Mouse (Mus musculus) Patski (cell line): Measurements from ENCODE around the gene 1700010B08Rik. TPM values are rescaled to one million over a fixed set of nuclear protein-coding genes. Genes with fewer than 3 reads are reported as not detected.

Experiments used
- ATAC-seq: fragments of 100-300 bp; one replicate; pipeline ENCODE4 v1.8.0; 2021
- CTCF ChIA-PET: fragments of 350-600 bp; sonication (Branson Sonifier 250); formaldehyde crosslinking; loops from one replicate; lab custom pipeline; 2022; ENCODE audit warnings: inconsistent platforms; lab: Charles Lee
- POLR2A ChIA-PET: fragments of 350-600 bp; sonication (Branson Sonifier 250); formaldehyde crosslinking; loops from one replicate; lab custom pipeline; 2022; ENCODE audit warnings: antibody characterized with exemption, inconsistent platforms; lab: Charles Lee
- DNase-seq: peaks from one replicate; pipeline ENCODE4 v3.0.0-alpha.2; 2011; ENCODE audit warnings: low read depth, low spot score
- H3K27me3 ChIP-seq: fragments of 371-371 bp; one replicate; pipeline ENCODE4 v1.5.1; 2021
- CTCF ChIP-seq: fragments of 100-300 bp; IDR thresholded peaks from one replicate; pipeline ENCODE4 v1.5.1; 2021
- in situ Hi-C: fragments of 300-500 bp; cut with MboI; formaldehyde crosslinking; loops from 3 replicates; pipeline ENCODE4 v1.11.1; 2018; ENCODE audit warnings: low pct_unique_long_range_greater_than_20kb, mixed read lengths
- polyA plus RNA-seq: library from polyadenylated mRNA; unstranded; gene quantifications from one replicate; pipeline ENCODE4 v1.2.3, GENCODE M21; 2021

1700010B08Rik gene
- polyA plus RNA-seq, 1 experiment from 2014 or later, result not detected

GRCm38 (mm10) chr2:173722251-173722857 lies 3.1 kb downstream of the 1700010B08Rik start:
- no peak for TF ChIP-seq CTCF
- ChIA-PET CTCF (no interaction called here), POLR2A (interaction anchor here (0.7 kb wide), 1 partner anchor 43 kb away, joined by 4 read pairs; no protein-coding TSS in a partner anchor)
- in situ Hi-C loops, result no loop called here
- DNase-seq, result no peak
- no peaks in the 10 kb centered on the region for H3K27me3 ChIP-seq
- ATAC-seq, result no peak

- in situ Hi-C loops, result no loop called here
- no peak for ATAC-seq
- ChIA-PET POLR2A (no interaction called here), CTCF (no interaction called here)
- H3K27me3 ChIP-seq, result no peaks in the 10 kb centered on the region
- TF ChIP-seq CTCF, result no peak
- DNase-seq, result no peak
Observed at GRCm38 (mm10) chr2:173724382-173724781, 5.2 kb downstream of the 1700010B08Rik start.

GRCm38 (mm10) chr2:173724940-173725807 lies 6.0 kb downstream of the 1700010B08Rik start:
- ATAC-seq (no peak), DNase-seq (no peak)
- ChIA-PET CTCF (interaction anchor here (0.9 kb wide), 1 partner anchor 20 kb away, joined by 3 read pairs; no protein-coding TSS in a partner anchor), POLR2A (no interaction called here)
- TF ChIP-seq CTCF, result no peak
- in situ Hi-C loops, result no loop called here
- H3K27me3 ChIP-seq, result no peaks in the 10 kb centered on the region

- in situ Hi-C loops, result no loop called here
Observed at GRCm38 (mm10) chr2:173725819-173726218, 6.6 kb downstream of the 1700010B08Rik start.

GRCm38 (mm10) chr2:173730444-173730966 lies 11.3 kb downstream of the 1700010B08Rik start:
- CTCF ChIA-PET, result no interaction called here
- ATAC-seq, result peak; percentile 79
- H3K27me3 ChIP-seq, result no peaks in the 10 kb centered on the region
- TF ChIP-seq CTCF, result no peak
- no peak for DNase-seq
- POLR2A ChIA-PET, result interaction anchor here (1.4 kb wide), 1 partner anchor 13 kb away, joined by 3 read pairs; no protein-coding TSS in a partner anchor
- in situ Hi-C loops, result no loop called here

More at GRCm38 (mm10) chr2:173725819-173726218, 6.6 kb downstream of the 1700010B08Rik start:
- ATAC-seq (no peak), DNase-seq (no peak)
- CTCF ChIA-PET, result interaction anchor here (0.9 kb wide), 1 partner anchor 20 kb away, joined by 3 read pairs; no protein-coding TSS in a partner anchor
- no peak for TF ChIP-seq CTCF
- H3K27me3 ChIP-seq, result no peaks in the 10 kb centered on the region
- POLR2A ChIA-PET, result no interaction called here

GRCm38 (mm10) chr2:173734426-173734825 lies 15.2 kb downstream of the 1700010B08Rik start:
- CTCF ChIA-PET, result no interaction called here
- H3K27me3 ChIP-seq, result no peaks in the 10 kb centered on the region
- peak; percentile 42 for ATAC-seq
- no peak for DNase-seq
- in situ Hi-C loops, result no loop called here
- POLR2A ChIA-PET, result interaction anchor here (0.7 kb wide), 1 partner anchor 668 kb away, joined by 3 read pairs; no protein-coding TSS in a partner anchor
- TF ChIP-seq CTCF, result no peak

GRCm38 (mm10) chr2:173737222-173737989 lies 18.2 kb downstream of the 1700010B08Rik start, which contains the start of gene Vapb:
Vapb (plus strand) TSS chr2:173737511.
- no peak for TF ChIP-seq CTCF
- DNase-seq (peak; percentile 83), ATAC-seq (peak; percentile 82)
- CTCF ChIA-PET, result interaction anchor here (1.7 kb wide), 1 partner anchor 11 kb away, joined by 4 read pairs; no protein-coding TSS in a partner anchor
- no peaks in the 10 kb centered on the region for H3K27me3 ChIP-seq
- in situ Hi-C loops, result no loop called here
- POLR2A ChIA-PET, result interaction anchor here (1.2 kb wide), 1 partner anchor 9 kb away, joined by 3 read pairs; no protein-coding TSS in a partner anchor

GRCm38 (mm10) chr2:173738232-173738631 lies 19.0 kb downstream of the 1700010B08Rik start:
- in situ Hi-C loops, result no loop called here
- TF ChIP-seq CTCF, result no peak
- ATAC-seq (no peak), DNase-seq (no peak)
- ChIA-PET CTCF (interaction anchor here (1.7 kb wide), 1 partner anchor 11 kb away, joined by 4 read pairs; no protein-coding TSS in a partner anchor), POLR2A (no interaction called here)
- H3K27me3 ChIP-seq, result no peaks in the 10 kb centered on the region

- CTCF ChIA-PET, result interaction anchor here (1.7 kb wide), 1 partner anchor 10 kb away, joined by 4 read pairs; no protein-coding TSS in a partner anchor
- POLR2A ChIA-PET, result no interaction called here
- in situ Hi-C loops, result no loop called here
- no peak for TF ChIP-seq CTCF
- no peaks in the 10 kb centered on the region for H3K27me3 ChIP-seq
- no peak for DNase-seq
- no peak for ATAC-seq
Observed at GRCm38 (mm10) chr2:173739107-173739506, 19.9 kb downstream of the 1700010B08Rik start.
